Mouse (Mus musculus) layer of hippocampus, adult 2 months (tissue): Measurements from ENCODE around the gene Bag5. TPM values are rescaled to one million over a fixed set of nuclear protein-coding genes. Genes with fewer than 3 reads are reported as not detected.
A peak's percentile ranks its signal among the peaks of the same experiment; 100 is the strongest.

ENCODE experiments used
- DNase-seq, 2 experiments: peaks; one replicate each; pipeline ENCODE4 v3.0.0; 2022; ENCODE audit warnings: low spot score in 2 of 2
- H3K27ac ChIP-seq: fragments of 200-600 bp; 2 replicates; pipeline ENCODE4 v1.8.1; 2022
- H3K4me3 ChIP-seq: fragments of 200-600 bp; 2 replicates; pipeline ENCODE4 v1.8.1; 2022; ENCODE audit warnings: mild to moderate bottlenecking
- CTCF ChIP-seq: fragments of 200-600 bp; conservative IDR thresholded peaks from 2 replicates; pipeline ENCODE4 v1.8.1; 2022; ENCODE audit warnings: antibody characterized with exemption, mild to moderate bottlenecking, moderate library complexity
- long read RNA-seq, 2 experiments: library from polyadenylated mRNA; stranded (forward); transcript quantifications; one replicate each; pipeline ENCODE4 v2.0.0; 2021; ENCODE audit warnings: borderline mapping rate in 2 of 2
- total RNA-seq, 2 experiments: library from RNA; stranded (reverse); gene quantifications; 2 replicates each; pipeline ENCODE4 v1.2.3; 2021

Gene Bag5
- total RNA-seq: 10 to 100 TPM; 50.6 to 50.9 TPM
- long read RNA-seq, experiment 1, transcript Bag5-202 (2 exons, 1,852 nt): minor isoform, 7 of 51 reads
- long read RNA-seq, experiment 1, transcript Bag5-201 (2 exons, 2,139 nt): major isoform, 42 of 51 reads
- long read RNA-seq, experiment 1, partial matches to known transcripts: 1 of 51 reads
- long read RNA-seq, experiment 1, other reads (novel, unspliced or antisense): 1 of 51 reads
- long read RNA-seq, experiment 2, transcript Bag5-202 (2 exons, 1,852 nt): minor isoform, 6 of 70 reads
- long read RNA-seq, experiment 2, transcript Bag5-201 (2 exons, 2,139 nt): major isoform, 54 of 70 reads
- long read RNA-seq, experiment 2, partial matches to known transcripts: 0 of 70 reads
- long read RNA-seq, experiment 2, other reads (novel, unspliced or antisense): 8 of 70 reads

DNA sequence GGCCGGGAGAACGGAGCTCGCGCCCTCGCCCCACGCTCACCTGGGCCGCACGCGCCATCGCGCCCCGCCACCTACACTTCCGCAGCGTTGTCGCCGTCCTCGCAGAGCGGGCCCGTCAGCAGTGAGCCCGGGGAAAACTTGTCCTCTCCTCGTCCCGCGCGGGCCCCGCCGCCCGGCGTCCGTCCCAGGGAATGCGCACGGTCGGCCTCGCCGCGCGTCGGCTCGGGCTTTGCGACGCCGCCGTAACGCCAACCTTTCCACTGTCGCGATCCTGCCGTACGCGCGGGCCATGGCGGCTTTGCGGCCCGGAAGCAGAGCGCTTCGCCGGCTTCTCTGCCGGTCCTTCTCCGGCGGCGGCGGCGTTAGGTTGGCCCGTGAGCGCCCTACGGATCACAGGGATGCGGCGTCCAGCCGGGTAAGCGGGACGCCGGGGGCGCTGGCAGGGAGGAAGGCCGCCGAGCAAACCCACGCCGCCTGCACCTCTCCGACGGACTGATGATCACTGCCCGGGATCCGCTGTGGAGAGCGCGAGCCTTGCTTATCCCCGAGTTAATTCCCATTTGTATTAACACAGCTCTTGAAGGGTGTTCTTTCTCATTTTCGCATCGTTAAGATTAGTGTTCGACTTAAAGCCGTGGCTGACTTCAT lies at the start of gene Bag5, which contains the start of gene Apopt1:
Bag5 (minus strand) TSS at position 254 of the 648 bp plus-strand sequence.
Apopt1 (plus strand) TSS at position 258 of the 648 bp plus-strand sequence.
- TF ChIP-seq CTCF: peak; percentile 71
- peak; percentile 87 to 90 for DNase-seq
- peak within 1 kb of the TSS; percentile 89 for H3K4me3 ChIP-seq
- H3K27ac ChIP-seq: peak within 1 kb of the TSS; percentile 94

DNA sequence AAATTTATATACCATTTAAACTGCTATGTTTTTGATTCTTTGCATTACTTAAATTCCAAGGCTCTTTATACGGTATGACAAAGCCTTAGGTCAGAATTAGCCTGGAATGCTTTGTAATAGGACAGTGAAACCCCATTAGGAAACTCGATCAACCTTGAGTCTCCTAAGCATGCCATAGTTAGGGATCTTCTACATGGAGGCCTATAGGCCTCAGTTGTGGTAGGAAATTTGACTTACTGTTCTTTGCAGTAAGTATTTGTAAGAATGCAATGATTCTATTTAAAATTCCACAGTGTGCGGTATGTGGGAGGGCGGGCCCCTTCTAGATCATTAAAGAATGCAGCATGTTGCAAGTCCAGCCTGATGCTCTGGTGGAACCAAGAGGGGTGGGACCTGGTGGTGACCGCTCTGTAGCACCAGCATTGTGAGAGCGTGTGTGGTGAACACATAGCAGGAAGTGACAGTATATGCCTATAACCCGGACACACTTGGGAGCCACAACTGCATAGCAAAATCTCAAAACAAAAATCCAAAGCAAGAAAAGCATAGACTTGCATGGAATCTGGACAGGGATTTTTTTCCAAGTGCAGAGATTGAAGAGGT lies 47.4 kb upstream of the Bag5 start:
- Histone ChIP-seq H3K27ac (peak overlapping the region; percentile 100; the same call in 1 of the 2 replicates), H3K4me3 (peak overlapping the region; percentile 72)
- DNase-seq: no peak
- TF ChIP-seq CTCF: no peak

- peak overlapping the region; percentile 72 for H3K4me3 ChIP-seq
- no peak for DNase-seq
- TF ChIP-seq CTCF: no peak
- H3K27ac ChIP-seq: peak overlapping the region; percentile 100
Measured at GRCm38 (mm10) chr12:111759176-111760061, 46.4 kb upstream of the Bag5 start.

- TF ChIP-seq CTCF: no peak
- peak within 1 kb of the TSS; percentile 72 for H3K4me3 ChIP-seq
- peak within 1 kb of the TSS; percentile 100 for H3K27ac ChIP-seq
- DNase-seq: peak; percentile 61 to 82
Measured at GRCm38 (mm10) chr12:111758381-111759175, 45.5 kb upstream of the Bag5 start, which contains the start of gene Klc1. Gene Klc1, plus strand, starts transcription at chr12:111758849.

- no peak for DNase-seq
- TF ChIP-seq CTCF: no peak
- Histone ChIP-seq H3K27ac (peak overlapping the region; percentile 100), H3K4me3 (peak overlapping the region; percentile 72)
Measured at GRCm38 (mm10) chr12:111757561-111758325, 44.7 kb upstream of the Bag5 start.

- Histone ChIP-seq H3K4me3 (no peak overlapping the region), H3K27ac (no peak overlapping the region)
- no peak for DNase-seq
- TF ChIP-seq CTCF: no peak
Measured at GRCm38 (mm10) chr12:111756698-111757082, 43.6 kb upstream of the Bag5 start.

- no peak overlapping the region for H3K4me3 ChIP-seq
- no peak overlapping the region for H3K27ac ChIP-seq
- no peak for DNase-seq
- TF ChIP-seq CTCF: no peak
Measured at GRCm38 (mm10) chr12:111756082-111756697, 43.1 kb upstream of the Bag5 start.

DNA sequence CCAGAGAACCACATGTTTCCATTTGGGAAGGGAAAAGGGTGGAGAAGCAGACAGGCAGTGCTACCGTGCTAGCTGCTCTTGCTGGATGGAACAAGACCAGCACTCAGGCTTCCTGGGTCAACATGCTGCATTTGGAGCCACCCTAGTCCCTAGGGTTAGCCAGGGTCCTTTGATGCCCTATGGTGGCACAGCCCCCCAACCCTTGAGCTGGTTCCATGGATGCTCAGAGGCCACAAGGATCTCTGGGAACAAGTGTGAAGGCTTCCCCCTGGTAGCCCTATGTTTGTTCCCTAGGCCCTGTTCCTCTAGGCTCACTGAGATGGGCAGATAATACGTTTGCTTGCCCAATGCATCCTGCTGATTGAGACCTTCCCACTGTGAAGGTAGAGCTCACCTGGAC lies 42.2 kb upstream of the Bag5 start:
- no peak overlapping the region for H3K27ac ChIP-seq
- no peak overlapping the region for H3K4me3 ChIP-seq
- no peak for DNase-seq
- no peak for TF ChIP-seq CTCF

GRCm38 (mm10) chr12:111754710-111755109 lies 41.7 kb upstream of the Bag5 start:
- no peak overlapping the region for H3K4me3 ChIP-seq
- no peak overlapping the region for H3K27ac ChIP-seq
- TF ChIP-seq CTCF: no peak
- DNase-seq: no peak

DNA sequence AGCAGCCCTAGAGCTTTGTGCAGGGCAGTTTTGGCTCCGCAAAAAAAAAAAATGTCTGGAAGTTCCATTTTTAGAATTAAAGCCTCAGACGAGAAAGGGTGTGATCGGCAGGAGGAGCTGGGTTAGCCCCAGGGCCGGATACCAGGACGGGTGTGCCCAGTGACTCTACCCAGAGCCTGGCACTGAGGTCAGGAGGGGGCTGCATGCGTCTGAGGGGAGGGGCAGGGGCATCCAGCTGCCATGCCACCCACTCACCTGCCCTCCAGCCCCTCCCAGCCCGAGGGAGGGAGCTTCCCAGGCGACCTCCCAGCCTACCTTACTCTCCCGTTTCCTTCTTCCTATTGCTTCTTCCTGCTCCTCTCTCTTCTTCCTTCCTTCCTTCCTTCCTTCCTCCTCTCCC lies 40.3 kb upstream of the Bag5 start:
- no peak for DNase-seq
- H3K27ac ChIP-seq: peak overlapping the region; percentile 39; the same call in 1 of the 2 replicates
- TF ChIP-seq CTCF: no peak
- H3K4me3 ChIP-seq: no peak overlapping the region
